Mouse (Mus musculus): ENCODE results near the gene Mapkap1. TPM values are rescaled to one million over a fixed set of nuclear protein-coding genes. Genes with fewer than 3 reads are reported as not detected.
A peak's percentile ranks its signal among the peaks of the same experiment; 100 is the strongest.

Mapkap1 gene
- total and polyA plus RNA-seq, 2 experiments from 2014 or later = 60.3 to 87.6 TPM

GRCm38 (mm10) chr2:34624076-34624475, 217.5 kb downstream of the Mapkap1 start:
- Histone ChIP-seq H3K27ac (ENCODE audit: low read depth) (no peak overlapping the region), H3K9me3 (replicated peaks; ENCODE audit: control insufficient read depth, low read length) (no peaks in the 10 kb centered on the region), H3K36me3 (replicated peaks; ENCODE audit: control insufficient read depth, insufficient read depth, low read length) (0 out of 2 replicates have a peak, but pooled peaks cover 21% of the 10 kb centered on the region), H3K4me1 (ENCODE audit: control insufficient read depth, insufficient read depth) (peaks cover 5% of the 10 kb centered on the region; the same call in 1 of the 2 replicates), H3K4me2 (ENCODE audit: low read depth, low read length) (no peak overlapping the region), H3K9ac (replicated peaks; ENCODE audit: low read depth, low read length) (no peak overlapping the region), H3K4me3 (ENCODE audit: low read depth, low read length) (no peak overlapping the region), H3K27me3 (ENCODE audit: control insufficient read depth, insufficient read depth, low read length) (no peaks in the 10 kb centered on the region)
- WGBS = 89% methylated on average over 12 of the region's 12 CpGs
- ATAC-seq (ENCODE audit: insufficient read depth, low read depth) (no peak), DNase-seq (ENCODE audit: low spot score) (no peak)
- TF ChIP-seq EP300 (IDR thresholded peaks at IDR 0.05; ENCODE audit: low read depth) (no peak), CTCF (IDR thresholded peaks at IDR 0.05; ENCODE audit: low read depth) (no peak)

- H3K4me3 ChIP-seq (ENCODE audit: low read depth, low read length) = no peak overlapping the region
- H3K4me2 ChIP-seq (ENCODE audit: low read depth, low read length) = no peak overlapping the region
- no peak overlapping the region for H3K27ac ChIP-seq (ENCODE audit: low read depth)
- H3K9me3 ChIP-seq (replicated peaks; ENCODE audit: control insufficient read depth, low read length) = no peaks in the 10 kb centered on the region
- H3K4me1 ChIP-seq (ENCODE audit: control insufficient read depth, insufficient read depth) = no peaks in the 10 kb centered on the region
- DNase-seq (ENCODE audit: low spot score) = no peak
- H3K36me3 ChIP-seq (replicated peaks; ENCODE audit: control insufficient read depth, insufficient read depth, low read length) = 0 out of 2 replicates have a peak, but pooled peaks cover 21% of the 10 kb centered on the region
- 66% methylated on average over 17 of the region's 17 CpGs for WGBS
- H3K27me3 ChIP-seq (ENCODE audit: control insufficient read depth, insufficient read depth, low read length) = no peaks in the 10 kb centered on the region
- H3K9ac ChIP-seq (replicated peaks; ENCODE audit: low read depth, low read length) = no peak overlapping the region
- ATAC-seq (ENCODE audit: insufficient read depth, low read depth) = no peak
- TF ChIP-seq CTCF (IDR thresholded peaks at IDR 0.05; ENCODE audit: low read depth) = no peak
- TF ChIP-seq EP300 (IDR thresholded peaks at IDR 0.05; ENCODE audit: low read depth) = no peak
Measured at GRCm38 (mm10) chr2:34627328-34628226, 221.0 kb downstream of the Mapkap1 start.

- no peaks in the 10 kb centered on the region for H3K4me1 ChIP-seq (ENCODE audit: control insufficient read depth, insufficient read depth)
- no peaks in the 10 kb centered on the region for H3K27me3 ChIP-seq (ENCODE audit: control insufficient read depth, insufficient read depth, low read length)
- WGBS = 41% methylated on average over 4 of the region's 4 CpGs
- 0 out of 2 replicates have a peak, but pooled peaks cover 11% of the 10 kb centered on the region for H3K36me3 ChIP-seq (replicated peaks; ENCODE audit: control insufficient read depth, insufficient read depth, low read length)
- DNase-seq (ENCODE audit: low spot score) (no peak), ATAC-seq (ENCODE audit: insufficient read depth, low read depth) (no peak)
- TF ChIP-seq EP300 (IDR thresholded peaks at IDR 0.05; ENCODE audit: low read depth) = no peak
- no peak for TF ChIP-seq CTCF (IDR thresholded peaks at IDR 0.05; ENCODE audit: low read depth)
- no peak overlapping the region for H3K9ac ChIP-seq (replicated peaks; ENCODE audit: low read depth, low read length)
- H3K27ac ChIP-seq (ENCODE audit: low read depth) = no peak overlapping the region
- no peak overlapping the region for H3K4me2 ChIP-seq (ENCODE audit: low read depth, low read length)
- H3K9me3 ChIP-seq (replicated peaks; ENCODE audit: control insufficient read depth, low read length) = no peaks in the 10 kb centered on the region
- no peak overlapping the region for H3K4me3 ChIP-seq (ENCODE audit: low read depth, low read length)
Measured at GRCm38 (mm10) chr2:34628903-34629540, 222.5 kb downstream of the Mapkap1 start.

GRCm38 (mm10) chr2:34629758-34630157, 223.2 kb downstream of the Mapkap1 start:
- Histone ChIP-seq H3K27me3 (ENCODE audit: control insufficient read depth, insufficient read depth, low read length) (no peaks in the 10 kb centered on the region), H3K4me1 (ENCODE audit: control insufficient read depth, insufficient read depth) (no peaks in the 10 kb centered on the region), H3K9me3 (replicated peaks; ENCODE audit: control insufficient read depth, low read length) (no peaks in the 10 kb centered on the region), H3K27ac (ENCODE audit: low read depth) (no peak overlapping the region), H3K36me3 (replicated peaks; ENCODE audit: control insufficient read depth, insufficient read depth, low read length) (0 out of 2 replicates have a peak, but pooled peaks cover 10% of the 10 kb centered on the region), H3K9ac (replicated peaks; ENCODE audit: low read depth, low read length) (no peak overlapping the region), H3K4me3 (ENCODE audit: low read depth, low read length) (no peak overlapping the region), H3K4me2 (ENCODE audit: low read depth, low read length) (no peak overlapping the region)
- 47% methylated on average over 7 of the region's 7 CpGs for WGBS
- no peak for TF ChIP-seq CTCF (IDR thresholded peaks at IDR 0.05; ENCODE audit: low read depth)
- TF ChIP-seq EP300 (IDR thresholded peaks at IDR 0.05; ENCODE audit: low read depth) = no peak
- DNase-seq (ENCODE audit: low spot score) = no peak
- 0 out of 2 replicates have a peak, but pooled peaks have one; percentile 35 for ATAC-seq (ENCODE audit: insufficient read depth, low read depth)

DNA sequence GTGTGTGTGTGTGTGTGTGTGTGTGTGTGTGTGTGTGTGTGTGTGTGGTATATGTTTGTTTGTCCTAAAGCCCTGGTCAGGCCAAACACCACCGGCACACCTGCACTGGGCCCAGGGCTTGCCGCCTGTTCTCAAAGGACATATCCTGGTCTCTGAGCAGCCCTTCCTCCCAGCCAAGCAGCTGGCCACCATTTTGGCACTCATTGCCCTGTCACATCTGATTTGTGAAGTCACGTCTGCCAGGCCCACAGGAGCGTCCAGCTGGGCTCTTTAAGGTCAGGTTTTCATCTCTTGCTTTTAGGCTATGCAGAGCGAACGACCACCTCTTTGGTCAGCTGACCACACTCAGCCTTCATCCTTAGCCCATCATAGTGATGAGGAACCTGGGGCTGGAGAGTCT, 223.9 kb downstream of the Mapkap1 start:
- ATAC-seq (ENCODE audit: insufficient read depth, low read depth) = no peak
- no peak for TF ChIP-seq EP300 (IDR thresholded peaks at IDR 0.05; ENCODE audit: low read depth)
- TF ChIP-seq CTCF (IDR thresholded peaks at IDR 0.05; ENCODE audit: low read depth) = no peak
- 88% methylated on average over 6 of the region's 6 CpGs for WGBS

More for the DNA sequence above, 223.9 kb downstream of the Mapkap1 start:
- H3K9ac ChIP-seq (replicated peaks; ENCODE audit: low read depth, low read length) = no peak overlapping the region
- no peak overlapping the region for H3K4me3 ChIP-seq (ENCODE audit: low read depth, low read length)
- no peaks in the 10 kb centered on the region for H3K9me3 ChIP-seq (replicated peaks; ENCODE audit: control insufficient read depth, low read length)
- H3K36me3 ChIP-seq (replicated peaks; ENCODE audit: control insufficient read depth, insufficient read depth, low read length) = 0 out of 2 replicates have a peak, but pooled peaks cover 4% of the 10 kb centered on the region
- H3K27ac ChIP-seq (ENCODE audit: low read depth) = no peak overlapping the region
- H3K4me2 ChIP-seq (ENCODE audit: low read depth, low read length) = no peak overlapping the region
- DNase-seq (ENCODE audit: low spot score) = no peak
- H3K4me1 ChIP-seq (ENCODE audit: control insufficient read depth, insufficient read depth) = no peaks in the 10 kb centered on the region
- no peaks in the 10 kb centered on the region for H3K27me3 ChIP-seq (ENCODE audit: control insufficient read depth, insufficient read depth, low read length)
